Mouse (Mus musculus) midbrain, embryonic 15.5 days (tissue): Measurements from ENCODE around the gene Tnfrsf22. TPM values are rescaled to one million over a fixed set of nuclear protein-coding genes. Genes with fewer than 3 reads are reported as not detected.

Source experiments
- ATAC-seq: fragments of 200-750 bp; cut with Nextera tagmentation; replicated peaks from 2 replicates; pipeline ENCODE4 v1.8.0; 2017; ENCODE audit warnings: moderate TSS enrichment
- H3K27ac ChIP-seq: fragments of 300-500 bp; sonication (generic); 2 replicates; pipeline ENCODE4 v1.5.1; 2015; ENCODE audit warnings: mild to moderate bottlenecking, inconsistent platforms
- H3K27me3 ChIP-seq: fragments of 300-500 bp; sonication (generic); replicated peaks from 2 replicates; pipeline ENCODE4 v1.6.1; 2015; ENCODE audit warnings: inconsistent platforms
- H3K36me3 ChIP-seq: fragments of 300-500 bp; sonication (generic); replicated peaks from 2 replicates; pipeline ENCODE4 v1.6.1; 2015; ENCODE audit warnings: inconsistent platforms
- H3K4me1 ChIP-seq: fragments of 300-500 bp; sonication (generic); 2 replicates; pipeline ENCODE4 v1.6.1; 2015; ENCODE audit warnings: inconsistent platforms
- H3K4me2 ChIP-seq: fragments of 300-500 bp; sonication (generic); 2 replicates; pipeline ENCODE4 v1.6.1; 2015; ENCODE audit warnings: inconsistent platforms, mild to moderate bottlenecking, moderate library complexity
- H3K4me3 ChIP-seq: fragments of 300-500 bp; sonication (generic); 2 replicates; pipeline ENCODE4 v1.5.1; 2015; ENCODE audit warnings: mild to moderate bottlenecking, inconsistent platforms
- H3K9ac ChIP-seq: fragments of 300-500 bp; sonication (generic); 2 replicates; pipeline ENCODE4 v1.6.1; 2015; ENCODE audit warnings: mild to moderate bottlenecking, inconsistent platforms
- H3K9me3 ChIP-seq: fragments of 300-500 bp; sonication (generic); 2 replicates; pipeline ENCODE4 v1.6.1; 2016; ENCODE audit warnings: inconsistent platforms
- WGBS: fragments of 180-500 bp; shearing (Covaris S2); methylation state at CpG from one replicate; pipeline ENCODE4 v1.1.7; 2015; ENCODE audit warnings: mixed read lengths; 5-methylcytosine and 5-hydroxymethylcytosine counted together
- polyA plus RNA-seq: library from polyadenylated mRNA; unstranded; fragments of >200 nt; fragmentation: Nextera tagmentation; extraction: Ambion mirVana; gene quantifications from 2 replicates; pipeline ENCODE4 v1.2.1, GENCODE M21; 2015

Tnfrsf22 gene
- polyA plus RNA-seq, 1 experiment from 2014 or later: 3.5 TPM

DNA sequence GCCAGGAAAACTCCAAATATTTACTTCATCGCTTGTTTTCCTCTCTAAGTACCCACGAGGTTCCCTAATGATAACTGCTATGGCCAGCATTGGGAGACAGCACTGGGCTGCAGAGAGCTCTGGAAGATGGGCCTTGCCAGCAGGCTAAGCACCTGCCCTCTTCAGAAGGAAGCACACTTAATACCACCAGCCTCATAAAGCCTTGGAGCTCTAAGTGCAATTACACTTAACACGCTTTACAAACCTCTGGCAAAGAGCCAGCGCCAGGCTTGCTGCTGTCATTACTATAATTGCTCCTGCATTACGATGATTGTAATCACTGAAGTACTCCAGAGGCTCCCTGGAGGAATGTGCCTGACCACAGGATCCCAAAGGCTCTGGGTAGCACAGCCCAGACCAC is 54.6 kb downstream of the Tnfrsf22 start:
- Histone ChIP-seq H3K4me3 (no peak overlapping the region), H3K36me3 (no peaks in the 10 kb centered on the region; the same call in 1 of the 2 replicates), H3K27ac (no peak overlapping the region), H3K9me3 (no peaks in the 10 kb centered on the region), H3K27me3 (no peaks in the 10 kb centered on the region), H3K4me1 (peaks cover 15% of the 10 kb centered on the region), H3K9ac (no peak overlapping the region), H3K4me2 (no peak overlapping the region)
- ATAC-seq: no peak
- 76% methylated on average over 5 of the region's 5 CpGs for WGBS

DNA sequence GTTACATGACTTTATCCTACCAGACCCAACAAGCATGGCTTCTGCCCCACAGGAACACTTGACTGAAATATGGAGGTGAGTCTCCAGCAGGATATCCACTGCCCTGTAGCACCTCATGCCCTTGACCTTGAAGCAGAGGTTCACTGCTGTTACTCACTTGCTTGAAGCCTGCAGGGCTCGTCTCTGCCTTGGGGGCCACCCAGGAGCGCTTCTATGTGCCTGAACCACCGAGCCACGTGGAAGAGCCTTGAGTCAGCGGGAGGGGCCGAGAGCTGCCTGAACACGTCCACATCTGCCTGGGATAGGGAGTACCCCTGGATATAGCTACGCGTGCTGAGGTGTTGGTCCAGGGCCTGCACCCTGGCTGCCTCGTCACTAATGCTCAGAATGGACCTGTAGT is 57.2 kb downstream of the Tnfrsf22 start:
- H3K9ac ChIP-seq: no peak overlapping the region
- H3K27me3 ChIP-seq: no peaks in the 10 kb centered on the region
- peaks cover 6% of the 10 kb centered on the region for H3K36me3 ChIP-seq
- H3K9me3 ChIP-seq: no peaks in the 10 kb centered on the region
- WGBS: 95% methylated on average over 10 of the region's 10 CpGs
- H3K27ac ChIP-seq: no peak overlapping the region
- H3K4me2 ChIP-seq: no peak overlapping the region
- no peak overlapping the region for H3K4me3 ChIP-seq
- no peaks in the 10 kb centered on the region for H3K4me1 ChIP-seq
- ATAC-seq: no peak

DNA sequence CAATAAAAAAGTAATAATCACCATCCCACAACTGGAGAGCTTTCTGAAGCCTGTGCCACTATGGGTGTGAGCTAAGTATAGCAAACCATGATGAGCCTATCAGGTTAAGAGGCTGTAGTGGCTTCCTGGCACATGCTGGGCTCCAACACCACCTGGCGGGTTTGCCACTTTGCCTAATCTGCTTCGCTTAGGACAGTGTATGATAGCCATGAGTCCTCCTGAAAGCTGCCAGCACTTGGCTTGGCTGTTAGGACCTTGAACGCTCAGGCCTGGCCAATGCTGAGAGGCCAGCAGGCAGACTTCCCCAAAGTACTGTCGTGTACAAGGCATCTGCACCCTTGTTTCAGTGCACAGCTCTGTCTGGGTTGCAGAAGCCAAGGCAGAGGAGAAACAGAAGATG is 61.5 kb downstream of the Tnfrsf22 start:
- Histone ChIP-seq H3K4me3 (no peak overlapping the region), H3K36me3 (peaks cover 36% of the 10 kb centered on the region), H3K4me2 (no peak overlapping the region), H3K27me3 (no peaks in the 10 kb centered on the region), H3K9ac (no peak overlapping the region), H3K4me1 (no peaks in the 10 kb centered on the region), H3K9me3 (no peaks in the 10 kb centered on the region), H3K27ac (no peak overlapping the region)
- no peak for ATAC-seq
- 89% methylated on average over 4 of the region's 4 CpGs for WGBS

DNA sequence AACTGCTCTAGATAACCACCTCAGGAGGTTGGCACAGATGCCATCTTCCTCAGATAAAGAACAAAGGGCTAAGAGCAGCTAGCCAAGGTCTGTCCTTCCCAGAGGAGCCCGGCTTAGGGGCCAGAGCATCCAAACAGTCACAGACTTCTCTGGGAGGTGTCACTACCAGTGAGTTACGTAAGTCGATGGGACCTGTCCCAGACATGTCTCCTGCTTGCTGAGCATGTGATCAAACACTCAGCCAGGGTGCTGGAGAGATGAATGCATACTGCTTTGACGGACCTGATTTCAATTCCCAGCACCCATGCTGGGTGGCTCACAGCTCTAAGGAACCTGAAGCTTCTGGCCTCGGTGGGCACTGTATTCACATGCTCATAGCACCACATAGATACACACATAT is 61.9 kb downstream of the Tnfrsf22 start:
- H3K4me2 ChIP-seq: no peak overlapping the region
- ATAC-seq: no peak
- no peaks in the 10 kb centered on the region for H3K9me3 ChIP-seq
- 91% methylated on average over 5 of the region's 5 CpGs for WGBS
- peaks cover 40% of the 10 kb centered on the region for H3K36me3 ChIP-seq
- H3K27me3 ChIP-seq: no peaks in the 10 kb centered on the region
- no peak overlapping the region for H3K4me3 ChIP-seq
- H3K4me1 ChIP-seq: no peaks in the 10 kb centered on the region
- no peak overlapping the region for H3K27ac ChIP-seq
- H3K9ac ChIP-seq: no peak overlapping the region

Other genes starting within 250 kb of the Tnfrsf22 start
- gene Cdkn1c, start 188.6 kb downstream of the Tnfrsf22 start, polyA plus RNA-seq: 288 and 345 TPM in 2 replicates
- 0.97 and 1.0 TPM in 2 replicates for gene Slc22a18, start 175.9 kb downstream of the Tnfrsf22 start, polyA plus RNA-seq
- gene Phlda2, start 146.5 kb downstream of the Tnfrsf22 start, polyA plus RNA-seq: 0.51 and 0.66 TPM in 2 replicates
- gene Nap1l4, start 100.6 kb downstream of the Tnfrsf22 start, polyA plus RNA-seq: 344 and 348 TPM in 2 replicates
- gene Cars, start 49.6 kb downstream of the Tnfrsf22 start, polyA plus RNA-seq: 74.1 and 75.8 TPM in 2 replicates
- gene Tnfrsf26, start 20.9 kb downstream of the Tnfrsf22 start, polyA plus RNA-seq: 0.15 and 0.21 TPM in 2 replicates
- gene Tnfrsf23, start 36.2 kb upstream of the Tnfrsf22 start, polyA plus RNA-seq: 1.1 and 1.2 TPM in 2 replicates
- gene Osbpl5, start 107.3 kb upstream of the Tnfrsf22 start, polyA plus RNA-seq: 39.7 and 44.0 TPM in 2 replicates
- not detected in 2 replicates for gene Mrgprg, start 117.3 kb upstream of the Tnfrsf22 start, polyA plus RNA-seq
- gene Mrgpre, start 134.8 kb upstream of the Tnfrsf22 start, polyA plus RNA-seq: 9.8 and 10.0 TPM in 2 replicates
- gene Nadsyn1, start 173.2 kb upstream of the Tnfrsf22 start, polyA plus RNA-seq: 6.2 and 7.1 TPM in 2 replicates
- 71.6 and 73.6 TPM in 2 replicates for gene Dhcr7, start 173.5 kb upstream of the Tnfrsf22 start, polyA plus RNA-seq
- gene Gm498, start 217.2 kb upstream of the Tnfrsf22 start, polyA plus RNA-seq: not detected in 2 replicates